Mouse (Mus musculus): Measurements from ENCODE around the gene Ghdc. TPM values are rescaled to one million over a fixed set of nuclear protein-coding genes. Genes with fewer than 3 reads are reported as not detected.

The Ghdc gene
- total RNA-seq, 2 experiments from 2014 or later, result 7.3 TPM

DNA sequence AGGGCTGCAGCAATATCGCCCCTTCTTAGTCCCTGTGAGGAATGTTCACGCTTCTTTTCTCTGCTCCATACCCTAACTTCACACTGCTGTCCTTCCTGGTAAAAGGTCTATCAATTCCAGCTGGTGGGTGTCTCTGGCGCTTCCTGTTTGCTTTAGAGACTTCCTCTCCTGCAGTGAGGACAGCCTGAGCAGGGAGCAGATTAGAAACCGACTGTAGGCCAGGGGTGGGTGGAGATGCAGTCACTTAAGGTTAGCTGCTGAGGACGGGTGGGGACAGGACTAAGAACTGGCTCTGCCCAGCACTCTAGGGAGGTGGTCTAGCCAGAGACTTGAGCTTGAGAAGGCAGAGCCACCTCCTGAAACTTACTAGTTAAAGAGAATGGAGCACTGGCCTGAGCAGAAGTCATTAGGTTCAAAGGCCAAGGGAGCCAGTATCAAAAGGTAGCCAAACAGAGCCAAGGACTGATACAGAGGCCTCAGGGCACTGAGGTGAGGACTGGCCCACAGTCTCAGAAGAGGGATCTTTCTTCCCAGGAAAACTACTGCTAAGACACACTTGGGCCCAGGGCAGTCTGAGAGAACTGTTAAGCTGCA is 45.7 kb downstream of the Ghdc start:
- intact Hi-C loops (cut with DNase I), result no loop called here
- TF ChIP-seq CTCF (IDR thresholded peaks at IDR 0.05), result no peak

DNA sequence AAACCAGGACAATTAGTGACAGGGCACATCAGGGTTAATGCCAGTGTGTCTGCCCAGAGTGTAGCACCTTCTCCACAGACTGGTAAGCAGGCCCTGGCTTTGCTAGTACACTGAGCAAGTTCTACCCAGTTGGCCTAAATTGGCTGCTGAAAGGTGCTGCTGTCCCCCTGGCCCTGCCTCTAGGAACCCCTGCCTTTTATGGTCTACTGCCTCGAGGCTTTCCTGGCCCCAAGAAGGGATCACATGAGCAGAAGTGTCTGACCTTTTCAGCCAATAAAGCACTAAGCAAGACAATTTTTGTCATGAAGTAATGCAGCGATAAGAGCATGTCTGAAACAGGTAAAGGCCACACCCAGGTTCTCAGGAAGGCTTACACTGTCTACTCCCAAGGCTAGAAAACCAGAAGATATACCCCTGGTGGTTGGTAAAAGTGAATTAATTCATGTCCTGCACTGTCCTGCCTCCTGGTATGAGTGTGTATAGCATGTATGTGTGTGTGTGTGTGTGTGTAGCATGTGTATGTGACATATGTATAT is 48.2 kb downstream of the Ghdc start:
- Histone ChIP-seq H3K4me3 (no peak overlapping the region), H3K27ac (peak overlapping the region; percentile 88)
- no peak for TF ChIP-seq CTCF (IDR thresholded peaks at IDR 0.05)
- intact Hi-C loops (cut with DNase I), result no loop called here
- no peak for DNase-seq (ENCODE audit: extremely low spot score in 1 of 2, low spot score in 2 of 2)

More for the DNA sequence above, 45.7 kb downstream of the Ghdc start:
- Histone ChIP-seq H3K27ac (peak overlapping the region; percentile 64), H3K4me3 (no peak overlapping the region)
- no peak for DNase-seq (ENCODE audit: extremely low spot score in 1 of 2, low spot score in 2 of 2)

DNA sequence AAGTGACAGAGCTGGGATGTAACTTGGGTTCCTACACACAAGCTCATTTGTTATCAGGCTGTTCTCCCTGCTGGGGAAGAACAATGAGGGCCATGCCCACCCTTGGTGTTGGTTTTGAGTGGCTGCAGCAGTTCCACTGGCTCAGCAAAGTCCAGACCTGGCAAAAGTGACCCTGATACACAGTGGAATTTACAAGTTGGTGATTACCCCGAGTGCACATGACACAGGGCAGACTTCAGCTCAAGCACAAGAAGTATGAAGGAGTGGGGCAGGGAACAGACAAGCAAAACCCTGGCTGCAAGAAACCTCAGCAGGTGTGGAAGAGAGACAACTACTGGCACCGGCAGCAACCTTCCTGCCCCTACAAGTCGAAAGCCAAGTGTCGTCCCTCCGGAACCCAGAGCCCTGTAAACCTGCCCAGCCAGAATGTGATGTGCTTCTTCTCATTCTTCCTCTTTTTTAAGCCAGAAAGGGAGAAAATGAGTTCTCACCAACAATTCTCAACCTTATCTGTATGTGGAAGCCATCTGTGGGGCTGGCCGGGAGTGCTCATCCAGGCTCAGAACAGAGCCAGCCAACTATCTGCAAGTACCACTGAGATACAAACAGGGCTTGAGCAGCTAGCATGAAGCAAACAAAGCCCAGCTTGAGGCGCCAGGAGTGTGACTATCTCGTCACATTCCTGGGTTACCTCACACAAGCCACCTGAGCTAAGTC is 48.8 kb downstream of the Ghdc start:
- H3K4me3 ChIP-seq, result no peak overlapping the region
- intact Hi-C loops (cut with DNase I), result loop anchor here (2.0 kb wide), 1 partner anchor 15 kb away; no protein-coding TSS in a partner anchor
- peak overlapping the region; percentile 88 for H3K27ac ChIP-seq
- no peak for DNase-seq (ENCODE audit: extremely low spot score in 1 of 2, low spot score in 2 of 2)
- TF ChIP-seq CTCF (IDR thresholded peaks at IDR 0.05), result no peak

DNA sequence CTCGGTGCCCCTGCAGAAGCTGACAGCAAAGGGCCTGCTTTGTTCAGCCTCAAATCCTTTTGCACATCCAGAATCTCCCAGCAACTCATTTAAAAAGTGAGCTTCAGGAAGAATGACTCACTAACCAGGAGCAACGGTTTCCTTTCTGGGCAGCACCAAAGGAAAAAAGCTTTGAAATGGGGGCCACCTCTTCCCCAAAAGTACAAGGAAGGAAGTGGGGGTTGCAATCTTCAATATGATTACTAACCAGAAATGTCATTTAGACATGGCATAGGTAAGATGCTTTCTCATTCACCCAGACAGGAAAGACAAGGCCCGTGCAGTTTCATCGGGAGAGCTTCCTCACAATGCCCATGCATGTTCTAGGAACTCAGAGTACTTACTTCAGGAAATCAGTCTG is 49.5 kb downstream of the Ghdc start:
- intact Hi-C loops (cut with DNase I), result loop anchor here (2.0 kb wide), 1 partner anchor 16 kb away; no protein-coding TSS in a partner anchor
- H3K4me3 ChIP-seq, result no peak overlapping the region
- DNase-seq (ENCODE audit: extremely low spot score in 1 of 2, low spot score in 2 of 2), result no peak
- no peak for TF ChIP-seq CTCF (IDR thresholded peaks at IDR 0.05)
- peak overlapping the region; percentile 88 for H3K27ac ChIP-seq

DNA sequence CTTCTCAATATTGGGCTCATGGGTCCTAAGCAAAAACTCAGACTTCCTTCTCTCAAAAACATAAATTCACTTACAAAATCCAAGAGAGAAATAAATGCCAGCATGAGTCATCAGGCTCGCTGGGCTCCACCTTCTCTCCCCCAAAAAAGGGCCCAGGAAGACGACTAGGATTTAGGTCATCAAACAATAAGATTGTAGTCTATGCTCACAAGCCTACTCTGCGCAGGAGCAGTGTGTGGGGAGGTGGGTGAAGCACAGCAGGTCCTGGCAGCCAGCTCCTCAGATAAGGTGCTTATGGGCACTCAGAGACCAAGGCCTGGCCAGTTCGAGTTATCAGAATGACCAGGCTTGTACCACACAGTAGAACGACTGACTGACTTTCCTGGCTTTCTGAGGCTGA is 50.4 kb downstream of the Ghdc start:
- intact Hi-C loops (cut with DNase I), result loop anchor here (2.0 kb wide), 1 partner anchor 16 kb away; no protein-coding TSS in a partner anchor
- Histone ChIP-seq H3K4me3 (no peak overlapping the region), H3K27ac (peak overlapping the region; percentile 88)
- peak in 1 of 2 experiments; percentile 38 for DNase-seq (ENCODE audit: extremely low spot score in 1 of 2, low spot score in 2 of 2)
- no peak for TF ChIP-seq CTCF (IDR thresholded peaks at IDR 0.05)

DNA sequence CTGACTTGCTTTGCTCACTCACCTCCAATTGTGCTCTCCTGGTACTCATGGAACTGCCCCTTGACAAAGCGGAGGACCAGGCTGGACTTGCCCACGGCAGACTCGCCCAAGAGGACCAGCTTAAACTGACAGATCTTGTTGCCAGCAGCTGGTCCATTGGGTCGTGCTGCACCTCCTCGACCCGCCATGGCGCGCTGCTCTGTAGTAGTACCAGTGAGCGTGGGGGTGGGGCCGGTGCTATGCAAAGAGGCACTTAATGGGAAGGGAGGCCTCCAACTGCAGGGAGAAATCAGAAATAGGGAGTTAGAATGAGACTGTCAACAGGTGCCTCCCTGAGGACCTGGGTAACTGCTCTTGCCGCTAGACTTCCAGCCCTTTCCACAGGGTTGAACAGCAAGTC is 50.9 kb downstream of the Ghdc start:
- Histone ChIP-seq H3K4me3 (no peak overlapping the region), H3K27ac (peak overlapping the region; percentile 88)
- no peak for TF ChIP-seq CTCF (IDR thresholded peaks at IDR 0.05)
- intact Hi-C loops (cut with DNase I), result loop anchor here (2.0 kb wide), 1 partner anchor 17 kb away; no protein-coding TSS in a partner anchor
- DNase-seq (ENCODE audit: extremely low spot score in 1 of 2, low spot score in 2 of 2), result no peak

DNA sequence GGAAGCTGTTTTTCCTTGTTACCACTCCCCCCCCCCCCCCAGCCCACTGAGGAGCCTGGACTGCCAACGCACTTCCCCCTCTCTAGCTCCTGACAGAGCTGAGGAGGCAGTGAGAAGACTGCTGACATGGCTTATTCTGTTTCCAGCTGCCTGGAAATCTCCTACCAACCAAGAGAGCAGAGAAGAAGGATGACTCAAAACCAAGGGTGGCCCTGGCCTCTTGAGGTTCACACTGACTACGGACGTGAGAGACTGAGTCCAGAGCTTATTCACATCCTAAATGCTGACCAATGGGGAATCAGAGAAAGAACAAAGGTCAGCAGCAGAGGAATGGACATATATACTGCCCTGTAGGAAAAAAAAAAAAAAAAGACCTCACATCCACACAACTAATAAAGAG is 51.4 kb downstream of the Ghdc start:
- no peak for DNase-seq (ENCODE audit: extremely low spot score in 1 of 2, low spot score in 2 of 2)
- TF ChIP-seq CTCF (IDR thresholded peaks at IDR 0.05), result no peak
- intact Hi-C loops (cut with DNase I), result no loop called here
- Histone ChIP-seq H3K4me3 (no peak overlapping the region), H3K27ac (peak overlapping the region; percentile 88)

DNA sequence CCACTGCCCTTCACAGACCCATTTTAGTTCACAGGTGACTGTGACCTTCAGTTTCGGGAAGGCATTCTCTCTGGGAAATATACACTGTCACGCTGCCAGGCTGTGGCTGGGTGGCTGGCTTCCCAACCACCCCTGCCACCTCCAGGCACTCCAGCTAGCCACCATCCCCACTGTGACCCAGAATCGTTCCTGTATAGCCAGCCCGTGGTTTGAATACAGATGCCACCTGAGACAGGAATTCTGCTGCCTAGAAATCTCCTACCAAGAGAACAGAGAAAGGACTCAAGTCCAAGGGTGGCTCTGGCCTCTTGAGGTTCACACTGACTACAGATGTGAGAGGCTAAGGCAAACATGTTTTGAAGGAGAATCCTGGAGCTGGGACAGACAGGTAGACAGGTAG is 51.9 kb downstream of the Ghdc start:
- Histone ChIP-seq H3K27ac (peak overlapping the region; percentile 88), H3K4me3 (no peak overlapping the region)
- TF ChIP-seq CTCF (IDR thresholded peaks at IDR 0.05), result no peak
- intact Hi-C loops (cut with DNase I), result no loop called here
- DNase-seq (ENCODE audit: extremely low spot score in 1 of 2, low spot score in 2 of 2), result no peak

DNA sequence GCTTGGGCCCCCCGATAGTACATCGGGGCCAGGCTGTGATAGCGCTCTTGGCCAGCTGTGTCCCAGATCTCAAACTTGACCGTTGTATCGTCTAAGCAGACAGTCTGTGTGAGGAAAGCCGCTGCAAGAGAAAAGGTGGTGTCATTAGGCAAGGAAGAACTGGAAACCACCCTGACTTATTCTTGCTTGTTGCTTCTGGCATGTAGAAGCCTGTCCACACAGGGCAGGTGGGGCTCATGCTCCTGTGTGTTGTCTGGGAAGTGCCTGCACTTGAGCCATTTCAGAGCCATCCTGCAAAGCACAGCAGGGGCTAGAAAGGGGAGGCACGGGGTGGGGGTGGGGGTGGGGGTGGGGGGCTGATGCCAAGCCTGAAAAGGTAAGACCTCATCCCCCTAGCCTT is 52.3 kb downstream of the Ghdc start:
- no peak for TF ChIP-seq CTCF (IDR thresholded peaks at IDR 0.05)
- peak overlapping the region; percentile 88 for H3K27ac ChIP-seq

DNA sequence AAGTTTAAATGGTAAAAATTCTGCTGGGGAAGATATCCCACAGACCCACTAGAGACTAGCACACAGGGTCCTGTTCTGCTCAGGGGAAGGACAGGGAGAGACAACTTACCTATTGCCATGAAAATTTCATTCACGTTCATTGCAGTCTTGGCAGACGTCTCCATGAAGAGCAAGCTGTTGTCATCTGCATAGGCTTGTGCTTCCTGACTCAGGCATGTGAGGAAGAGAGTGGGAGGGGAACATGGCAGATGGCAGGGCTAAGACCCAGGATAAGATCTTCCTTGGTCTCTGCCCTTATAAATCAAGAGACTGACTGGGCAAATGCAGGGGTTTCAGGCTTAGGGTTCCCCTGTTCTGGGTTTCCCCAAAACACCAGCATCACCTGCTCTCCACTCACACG is 54.1 kb downstream of the Ghdc start:
- TF ChIP-seq CTCF (IDR thresholded peaks at IDR 0.05), result no peak
- no peak for DNase-seq (ENCODE audit: extremely low spot score in 1 of 2, low spot score in 2 of 2)
- intact Hi-C loops (cut with DNase I), result no loop called here
- Histone ChIP-seq H3K4me3 (no peak overlapping the region), H3K27ac (peak overlapping the region; percentile 40)

More for the DNA sequence above, 52.3 kb downstream of the Ghdc start:
- H3K4me3 ChIP-seq, result no peak overlapping the region
- intact Hi-C loops (cut with DNase I), result no loop called here
- no peak for DNase-seq (ENCODE audit: extremely low spot score in 1 of 2, low spot score in 2 of 2)

Other genes starting within 250 kb of the Ghdc start
- gene Acly, start 243.0 kb downstream of the Ghdc start, total RNA-seq (2021), result 100 to 1,000 TPM; 119 to 131 TPM
- 1 to 10 TPM; 1.0 to 1.4 TPM for gene Ttc25, start 225.3 kb downstream of the Ghdc start, total RNA-seq (2021)
- 100 to 1,000 TPM; 117 to 121 TPM for gene Cnp, start 196.1 kb downstream of the Ghdc start, total RNA-seq (2021)
- 10 to 100 TPM; 13.2 to 13.6 TPM for gene Nkiras2, start 151.7 kb downstream of the Ghdc start, total RNA-seq (2021)
- gene Dnajc7, start 150.8 kb downstream of the Ghdc start, total RNA-seq (2021), result 100 to 1,000 TPM; 248 to 263 TPM
- gene Zfp385c, start 78.5 kb downstream of the Ghdc start, total RNA-seq (2021), result under 1 TPM; 0.16 to 0.26 TPM
- gene Dhx58, start 66.7 kb downstream of the Ghdc start, total RNA-seq (2021), result 1 to 10 TPM; 3.0 to 3.7 TPM
- gene Kat2a, start 58.5 kb downstream of the Ghdc start, total RNA-seq (2021), result 10 to 100 TPM; 60.5 to 61.7 TPM
- not detected for gene Hspb9, start 57.1 kb downstream of the Ghdc start, total RNA-seq (2021)
- 100 to 1,000 TPM; 139 to 142 TPM for gene Rab5c, start 32.7 kb downstream of the Ghdc start, total RNA-seq (2021)
- 10 to 100 TPM; 17.2 to 18.4 TPM for gene Kcnh4, start 11.0 kb downstream of the Ghdc start, total RNA-seq (2021)
- not detected for gene Hcrt, start 8.0 kb downstream of the Ghdc start, total RNA-seq (2021)
- 10 to 100 TPM; 23.6 to 25.0 TPM for gene Stat5b, start 79.8 kb upstream of the Ghdc start, total RNA-seq (2021)
- 1 to 10 TPM; 1.7 to 2.0 TPM for gene Stat5a, start 88.4 kb upstream of the Ghdc start, total RNA-seq (2021)
- gene Stat3, start 168.6 kb upstream of the Ghdc start, total RNA-seq (2021), result 10 to 100 TPM; 35.7 to 40.9 TPM
- 10 to 100 TPM; 19.2 to 22.2 TPM for gene Cavin1, start 199.9 kb upstream of the Ghdc start, total RNA-seq (2021)
- gene Atp6v0a1, start 238.5 kb upstream of the Ghdc start, total RNA-seq (2021), result 100 to 1,000 TPM; 442 to 461 TPM